Mouse (Mus musculus): ENCODE data around the gene Hapln2.

- TF ChIP-seq POLR2A (IDR thresholded peaks at IDR 0.05; ENCODE audit: low read depth, low read length): no peak
- TF ChIP-seq CTCF (IDR thresholded peaks at IDR 0.05; ENCODE audit: extremely low read depth, insufficient read depth, insufficient read length, insufficient replicate concordance): no peak
Measured at GRCm38 (mm10) chr3:87972776-87973175, 54.6 kb downstream of the Hapln2 start.

Measured in spleen, adult 2 months (tissue).